Mouse (Mus musculus) ES-Bruce4 (cell line): ENCODE measurements around the gene Eif4a1. TPM values are rescaled to one million over a fixed set of nuclear protein-coding genes. Genes with fewer than 3 reads are reported as not detected.

ENCODE experiments used
- H3K27ac ChIP-seq: 2 replicates; pipeline ENCODE4 v1.5.1; 2012; ENCODE audit warnings: low read length, inconsistent platforms; ENCODE audit not compliant: insufficient read depth
- H3K27me3 ChIP-seq: 2 replicates; pipeline ENCODE4 v1.6.1; 2012; ENCODE audit warnings: mild to moderate bottlenecking, low read length, inconsistent platforms; ENCODE audit not compliant: control insufficient read depth, poor library complexity, insufficient read depth, severe bottlenecking
- H3K36me3 ChIP-seq: 2 replicates; pipeline ENCODE4 v1.6.1; 2012; ENCODE audit warnings: inconsistent platforms, mild to moderate bottlenecking, low read length, moderate library complexity; ENCODE audit not compliant: control insufficient read depth, poor library complexity, insufficient read depth, severe bottlenecking
- H3K4me1 ChIP-seq: one replicate; pipeline ENCODE4 v1.8.1; 2011; ENCODE audit warnings: low read length; ENCODE audit not compliant: control insufficient read depth, insufficient read depth
- H3K4me3 ChIP-seq: 2 replicates; pipeline ENCODE4 v1.5.1; 2011; ENCODE audit warnings: low read depth, mild to moderate bottlenecking, low read length
- H3K9ac ChIP-seq: 2 replicates; pipeline ENCODE4 v1.6.1; 2012; ENCODE audit warnings: low read depth, mild to moderate bottlenecking, inconsistent platforms; ENCODE audit not compliant: poor library complexity, severe bottlenecking
- H3K9me3 ChIP-seq: replicated peaks from 2 replicates; pipeline ENCODE4 v1.6.1; 2012; ENCODE audit warnings: mild to moderate bottlenecking, low read length, inconsistent platforms; ENCODE audit not compliant: control insufficient read depth, poor library complexity, insufficient read depth, severe bottlenecking
- CTCF ChIP-seq: IDR thresholded peaks from one replicate; pipeline ENCODE4 v1.8.1; 2011; ENCODE audit warnings: low read depth, low read length
- EP300 ChIP-seq: IDR thresholded peaks from 2 replicates; pipeline ENCODE4 v1.6.1; 2011; ENCODE audit warnings: low read depth, low read length; ENCODE audit not compliant: insufficient read depth
- POLR2A ChIP-seq: IDR thresholded peaks from one replicate; pipeline ENCODE4 v1.8.1; 2011; ENCODE audit warnings: low read length; ENCODE audit not compliant: insufficient read depth
- polyA plus RNA-seq: library from polyadenylated mRNA; stranded (reverse); fragments of >200 nt; gene quantifications from 2 replicates; pipeline ENCODE4 v1.2.4, GENCODE M21; 2011; ENCODE audit warnings: low read depth; ENCODE audit not compliant: missing spikeins, insufficient read depth, insufficient read length

Eif4a1 gene
- polyA plus RNA-seq, 1 experiment = 1,464 TPM

GRCm38 (mm10) chr11:69715482-69715881, 43.3 kb upstream of the Eif4a1 start:
- Histone ChIP-seq H3K27ac (peak overlapping the region; percentile 65), H3K9me3 (no peaks in the 10 kb centered on the region), H3K36me3 (no peaks in the 10 kb centered on the region), H3K9ac (peak overlapping the region; percentile 58), H3K27me3 (no peaks in the 10 kb centered on the region), H3K4me3 (peak overlapping the region; percentile 41), H3K4me1 (peaks cover 6% of the 10 kb centered on the region)
- TF ChIP-seq EP300 (no peak), CTCF (peak; percentile 96), POLR2A (no peak)

DNA sequence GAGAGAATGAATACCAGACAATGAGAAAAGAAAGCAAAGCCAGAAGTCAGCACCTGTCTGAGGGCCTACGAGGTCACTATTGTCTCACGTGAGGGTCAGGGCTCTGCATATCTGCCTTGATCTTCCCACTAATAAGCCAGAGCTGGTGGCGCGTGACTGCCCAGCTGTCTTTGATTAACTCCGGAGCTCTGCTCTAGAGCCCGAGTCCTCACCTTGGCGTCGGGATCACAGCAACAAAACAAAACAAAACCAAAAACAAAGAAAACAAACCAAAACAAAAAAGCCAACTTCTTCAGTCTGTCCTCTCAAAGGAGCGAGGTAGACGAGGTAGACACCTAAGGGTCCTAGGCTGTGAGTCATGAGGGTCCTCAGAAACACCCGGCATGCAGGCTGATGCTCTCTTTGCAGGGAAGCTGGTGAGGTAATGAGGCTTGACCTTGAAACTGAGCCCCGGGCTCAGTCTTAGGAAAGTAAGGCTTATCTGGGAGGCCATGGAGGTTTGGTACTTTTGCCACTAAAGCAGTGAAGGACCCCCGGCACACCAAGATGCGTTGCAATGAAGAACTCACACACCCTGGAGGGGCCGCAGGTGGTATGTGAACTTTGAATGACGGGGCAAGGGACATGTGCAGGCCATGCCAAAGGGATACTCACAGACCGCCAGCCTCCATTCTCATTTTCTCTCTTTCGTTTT, 42.6 kb upstream of the Eif4a1 start:
- Histone ChIP-seq H3K36me3 (no peaks in the 10 kb centered on the region), H3K4me3 (peak overlapping the region; percentile 41), H3K4me1 (peaks cover 7% of the 10 kb centered on the region), H3K27me3 (no peaks in the 10 kb centered on the region), H3K9me3 (no peaks in the 10 kb centered on the region), H3K27ac (peak overlapping the region; percentile 65), H3K9ac (peak overlapping the region; percentile 58)
- no peak for TF ChIP-seq POLR2A
- TF ChIP-seq CTCF = no peak
- TF ChIP-seq EP300 = 0 out of 2 replicates have a peak, but pooled peaks have one; percentile 57

DNA sequence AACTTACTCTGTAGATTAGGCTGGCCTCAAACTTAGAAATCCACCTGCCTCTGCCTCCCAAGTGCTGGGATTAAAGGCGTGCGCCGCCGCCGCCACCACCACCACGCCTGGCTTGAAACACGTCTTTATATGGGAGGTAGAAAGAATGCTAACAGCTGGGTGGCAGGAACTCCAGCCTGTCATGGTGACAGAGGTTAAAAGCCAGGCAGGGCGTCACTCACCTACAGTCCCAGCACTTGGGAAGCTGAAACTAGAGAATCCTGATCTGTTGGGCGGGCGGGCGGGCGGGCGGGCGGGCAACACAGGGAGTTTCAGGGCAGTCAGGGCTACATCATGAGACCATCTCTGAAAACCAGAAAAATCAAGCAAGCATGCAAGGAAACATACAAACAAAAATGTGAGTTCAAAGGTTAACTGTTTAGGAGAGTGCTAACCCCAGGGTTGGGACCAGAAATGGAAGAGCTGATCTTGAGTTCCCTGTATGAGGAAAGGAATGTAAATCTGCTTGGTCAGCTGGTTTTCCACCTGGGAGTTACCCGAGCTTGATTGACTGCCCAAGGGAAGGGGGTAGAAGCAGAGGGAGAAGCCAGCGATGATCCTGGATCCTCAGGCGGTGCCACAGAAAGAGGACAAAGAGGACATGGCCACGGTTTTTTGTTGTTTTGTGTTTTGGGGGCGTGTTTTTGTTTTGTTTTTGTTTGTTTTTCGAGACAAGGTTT, 40.9 kb upstream of the Eif4a1 start:
- H3K27ac ChIP-seq = peak overlapping the region; percentile 93
- TF ChIP-seq CTCF (no peak), EP300 (no peak), POLR2A (no peak)

GRCm38 (mm10) chr11:69711082-69711481, 38.9 kb upstream of the Eif4a1 start:
- Histone ChIP-seq H3K9ac (peak overlapping the region; percentile 45), H3K9me3 (no peaks in the 10 kb centered on the region), H3K27ac (peak overlapping the region; percentile 99), H3K36me3 (no peaks in the 10 kb centered on the region), H3K4me3 (no peak overlapping the region), H3K27me3 (no peaks in the 10 kb centered on the region), H3K4me1 (peaks cover 15% of the 10 kb centered on the region)
- TF ChIP-seq EP300 (peak; percentile 54; the same call in 1 of the 2 replicates), CTCF (no peak), POLR2A (no peak)

More for the DNA sequence above, 40.9 kb upstream of the Eif4a1 start:
- Histone ChIP-seq H3K27me3 (no peaks in the 10 kb centered on the region), H3K4me3 (peak overlapping the region; percentile 68), H3K36me3 (no peaks in the 10 kb centered on the region), H3K9me3 (no peaks in the 10 kb centered on the region), H3K9ac (peak overlapping the region; percentile 64), H3K4me1 (peaks cover 14% of the 10 kb centered on the region)

DNA sequence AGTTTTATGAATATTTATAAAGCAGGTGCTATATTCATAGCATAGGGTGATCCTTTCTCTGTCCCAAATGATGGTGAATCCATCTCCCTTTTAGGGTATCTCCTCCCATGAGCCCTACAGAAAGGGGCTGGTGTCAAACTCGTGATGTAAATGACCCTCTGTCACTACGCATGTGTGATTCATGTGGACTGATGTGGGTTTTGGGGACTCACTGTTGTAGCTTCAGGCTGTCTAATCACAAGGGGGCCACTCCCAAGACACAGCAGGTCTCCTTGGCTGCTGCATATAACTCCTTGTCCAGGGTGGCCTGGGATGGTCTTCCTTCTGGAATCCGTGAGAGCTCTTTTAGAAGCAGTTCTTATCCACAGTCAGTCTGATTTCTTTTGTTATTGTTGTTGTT, 38.2 kb upstream of the Eif4a1 start:
- TF ChIP-seq EP300 (peak; percentile 60; the same call in 1 of the 2 replicates), POLR2A (no peak)
- Histone ChIP-seq H3K27me3 (no peaks in the 10 kb centered on the region), H3K27ac (peak overlapping the region; percentile 99), H3K4me1 (peaks cover 15% of the 10 kb centered on the region), H3K9me3 (no peaks in the 10 kb centered on the region), H3K4me3 (no peak overlapping the region), H3K36me3 (no peaks in the 10 kb centered on the region), H3K9ac (peak overlapping the region; percentile 45)

DNA sequence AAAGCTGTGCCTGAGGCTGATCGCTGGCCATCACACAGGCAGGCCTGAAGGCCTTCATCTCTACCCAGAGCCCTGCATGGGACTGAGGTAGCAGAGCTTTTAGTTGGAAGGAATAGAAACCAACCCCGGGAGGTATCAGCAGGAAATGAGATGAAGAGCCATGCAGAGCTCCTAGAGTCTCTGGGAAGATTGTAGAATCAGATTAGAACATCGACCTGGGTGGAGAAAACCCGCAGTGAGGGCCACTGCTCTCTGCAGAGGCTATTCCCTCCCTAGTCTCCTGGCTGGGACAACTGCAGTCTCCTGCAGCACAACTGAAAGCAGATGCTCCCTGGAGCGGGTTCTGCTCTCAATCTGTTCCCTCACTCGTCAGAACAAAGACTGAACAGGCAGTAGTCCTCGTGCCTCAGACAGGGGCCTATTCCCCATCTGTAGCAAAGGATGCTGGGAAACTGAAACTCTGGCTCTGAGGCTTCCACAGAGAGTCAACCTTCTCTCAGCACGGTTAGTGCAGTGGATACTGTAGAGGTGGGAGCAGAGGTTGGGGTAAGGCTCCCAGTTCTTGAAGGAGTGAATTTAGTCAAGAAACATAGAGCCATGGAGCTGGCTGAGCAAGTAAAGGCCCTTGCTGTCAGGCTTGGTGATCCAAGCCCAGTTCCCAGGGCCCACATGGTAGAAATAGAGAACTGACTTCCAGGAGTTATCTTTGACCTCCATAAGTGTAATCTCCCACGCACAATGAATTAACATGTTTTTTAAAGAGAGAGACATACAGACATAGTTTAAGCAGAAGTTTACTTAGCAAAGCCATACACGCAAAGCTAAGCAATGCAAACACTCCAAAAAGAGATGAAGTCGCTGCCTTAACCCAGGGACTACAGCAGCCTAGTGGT, 37.6 kb upstream of the Eif4a1 start:
- no peak for TF ChIP-seq CTCF
- TF ChIP-seq EP300 = peak; percentile 65; the same call in 1 of the 2 replicates
- TF ChIP-seq POLR2A = peak; percentile 5
- Histone ChIP-seq H3K9ac (peak overlapping the region; percentile 18), H3K4me3 (no peak overlapping the region), H3K9me3 (no peaks in the 10 kb centered on the region), H3K4me1 (peaks cover 16% of the 10 kb centered on the region), H3K36me3 (no peaks in the 10 kb centered on the region), H3K27ac (peak overlapping the region; percentile 99), H3K27me3 (no peaks in the 10 kb centered on the region)
